Mouse (Mus musculus): ENCODE results near the gene Wfdc2. TPM values are rescaled to one million over a fixed set of nuclear protein-coding genes. Genes with fewer than 3 reads are reported as not detected.
"Not testable (repeated sequence)": the region's sequence is repeated elsewhere in the genome, so short reads cannot be mapped to it uniquely, and the experiment has no call there.

The Wfdc2 gene
- total RNA-seq, 2 experiments from 2014 or later, result not detected

DNA sequence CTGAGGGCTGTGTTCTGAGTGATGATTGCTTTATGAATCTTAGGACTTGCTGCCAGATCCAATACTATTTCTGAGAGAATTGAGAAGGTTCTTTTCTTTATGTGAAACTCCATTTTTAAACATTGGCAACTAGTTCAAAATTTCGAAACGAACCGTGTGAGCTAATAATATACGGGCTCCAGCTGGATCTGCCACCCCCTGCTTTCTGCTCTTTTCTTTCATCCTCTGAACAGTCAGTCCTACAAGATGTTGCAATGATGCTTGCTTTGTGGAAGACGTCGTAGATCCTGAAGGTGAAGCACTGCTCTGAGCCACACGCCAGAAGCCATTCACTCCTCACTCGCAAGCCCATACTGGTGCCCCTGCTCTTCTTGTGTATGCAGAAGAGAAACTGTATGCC lies 3.8 kb upstream of the Wfdc2 start:
- no peak for TF ChIP-seq CTCF (conservative IDR thresholded peaks at IDR 0.05)
- H3K4me3 ChIP-seq, result no peak overlapping the region
- H3K27ac ChIP-seq, result peak overlapping the region; percentile 56; the same call in 1 of the 2 replicates
- peak; percentile 40 to 67 for DNase-seq (ENCODE audit: low spot score in 2 of 2)

DNA sequence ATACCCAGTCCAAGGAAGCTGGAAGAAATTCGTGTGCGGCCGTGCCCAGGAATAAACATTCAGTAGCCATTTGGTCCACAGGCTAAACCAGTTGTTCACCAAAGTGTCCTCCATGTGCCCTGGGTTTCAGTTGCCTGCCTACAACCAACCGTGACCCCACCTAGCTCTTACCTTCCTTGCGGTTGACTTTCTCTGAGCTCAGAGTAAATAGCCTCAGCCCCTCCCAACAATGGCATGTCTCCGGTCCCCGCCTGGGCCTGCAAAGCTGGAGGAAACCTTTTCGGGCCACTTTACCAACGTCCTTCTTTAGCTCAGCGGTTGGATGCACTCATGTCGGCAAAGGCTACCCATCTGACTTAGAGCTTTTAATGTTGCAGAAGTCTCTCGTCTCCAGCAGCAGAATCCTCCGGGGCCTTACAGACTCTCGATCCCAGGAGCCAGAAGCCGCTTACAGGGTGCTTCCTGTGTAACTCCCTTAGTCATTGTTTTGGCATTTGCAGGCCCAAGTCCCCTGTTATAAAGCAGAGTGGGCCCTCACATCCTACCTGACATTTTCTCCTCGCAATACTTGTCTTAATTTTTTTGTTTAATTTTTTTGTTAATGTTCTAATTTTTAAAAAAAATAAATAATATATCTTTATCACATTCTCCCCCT lies 3.1 kb upstream of the Wfdc2 start:
- H3K27ac ChIP-seq, result peak overlapping the region; percentile 36; the same call in 1 of the 2 replicates
- no peak for DNase-seq (ENCODE audit: low spot score in 2 of 2)
- no peak for TF ChIP-seq CTCF (conservative IDR thresholded peaks at IDR 0.05)
- no peak overlapping the region for H3K4me3 ChIP-seq

DNA sequence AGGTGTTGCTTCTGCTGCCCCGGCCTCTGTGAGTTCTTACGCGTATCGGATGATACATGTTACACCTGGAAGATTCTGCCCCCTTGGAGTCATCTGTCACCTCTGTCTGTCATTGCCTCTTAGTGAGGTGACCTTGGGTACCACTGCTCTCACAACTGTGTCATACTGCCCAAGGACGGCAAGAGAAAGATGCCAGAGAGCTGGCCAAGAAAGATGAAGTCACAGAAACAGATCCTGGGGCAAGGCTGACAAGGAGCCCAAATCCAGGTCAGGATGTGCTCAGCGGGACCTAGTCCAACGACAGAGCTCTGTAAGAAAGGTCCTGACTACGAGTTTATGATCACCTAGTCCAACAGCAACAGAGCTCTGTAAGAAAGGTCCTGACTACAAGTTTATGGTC lies 2.1 kb upstream of the Wfdc2 start:
- Histone ChIP-seq H3K27ac (no peak overlapping the region), H3K4me3 (no peak overlapping the region)
- no peak for DNase-seq (ENCODE audit: low spot score in 2 of 2)
- no peak for TF ChIP-seq CTCF (conservative IDR thresholded peaks at IDR 0.05)

DNA sequence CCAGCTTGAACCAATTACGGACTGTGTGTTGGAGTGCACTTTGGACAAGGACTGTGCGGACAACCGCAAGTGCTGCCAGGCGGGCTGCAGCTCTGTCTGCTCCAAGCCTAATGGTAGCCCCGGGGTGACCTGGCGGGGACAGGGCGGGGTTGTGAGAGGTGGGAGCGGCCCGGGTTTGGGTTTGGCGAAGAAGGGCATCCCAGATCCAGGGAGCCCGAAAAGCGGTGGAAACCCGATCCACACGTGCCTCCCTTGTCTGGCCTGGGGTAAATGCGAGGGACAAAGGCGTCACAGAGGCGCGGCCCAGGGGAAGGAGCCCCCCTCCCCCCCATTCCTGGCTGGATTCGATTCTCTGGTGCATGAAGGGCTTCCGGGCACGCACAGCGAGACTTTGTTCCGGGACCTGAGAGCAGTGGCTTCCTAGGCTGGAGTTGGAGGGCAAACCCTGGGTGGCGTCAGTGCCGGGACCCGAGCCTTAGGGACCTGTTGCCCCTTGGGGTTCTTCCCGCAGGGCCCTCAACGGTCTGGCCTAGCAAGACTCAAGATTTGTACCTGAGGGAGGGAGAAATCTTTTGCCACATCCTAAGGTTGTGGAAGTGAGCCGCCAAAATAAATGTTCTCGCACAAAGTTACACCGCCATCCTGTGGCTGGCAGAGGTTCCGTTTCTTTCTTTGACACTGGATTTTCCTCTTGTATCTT lies 1.3 kb downstream of the Wfdc2 start:
- peak; percentile 27 to 49 for DNase-seq (ENCODE audit: low spot score in 2 of 2)
- TF ChIP-seq CTCF (conservative IDR thresholded peaks at IDR 0.05), result peak; percentile 81
- no peak overlapping the region for H3K27ac ChIP-seq
- peak overlapping the region; percentile 47 for H3K4me3 ChIP-seq

DNA sequence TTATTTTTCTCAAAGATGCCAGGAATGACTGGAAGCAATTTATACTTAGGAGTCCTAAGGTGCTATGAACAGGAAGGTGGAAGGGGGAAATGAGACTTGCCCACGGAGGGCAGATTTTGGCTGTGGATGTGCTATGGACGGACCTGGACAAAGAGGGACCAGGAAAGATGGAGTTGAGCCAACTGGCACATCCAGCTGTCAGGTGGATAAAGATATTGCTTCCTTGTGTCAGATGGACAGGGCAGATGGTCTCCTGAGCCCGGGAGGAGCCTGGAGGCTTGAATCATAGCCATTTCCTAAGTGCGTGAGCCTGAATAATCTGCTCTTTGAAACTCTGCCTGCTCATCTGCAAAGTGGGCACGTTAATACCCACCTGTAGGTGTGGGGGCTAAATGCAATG lies 2.1 kb downstream of the Wfdc2 start:
- no peak overlapping the region for H3K27ac ChIP-seq
- no peak for TF ChIP-seq CTCF (conservative IDR thresholded peaks at IDR 0.05)
- DNase-seq (ENCODE audit: low spot score in 2 of 2), result no peak
- H3K4me3 ChIP-seq, result no peak overlapping the region

DNA sequence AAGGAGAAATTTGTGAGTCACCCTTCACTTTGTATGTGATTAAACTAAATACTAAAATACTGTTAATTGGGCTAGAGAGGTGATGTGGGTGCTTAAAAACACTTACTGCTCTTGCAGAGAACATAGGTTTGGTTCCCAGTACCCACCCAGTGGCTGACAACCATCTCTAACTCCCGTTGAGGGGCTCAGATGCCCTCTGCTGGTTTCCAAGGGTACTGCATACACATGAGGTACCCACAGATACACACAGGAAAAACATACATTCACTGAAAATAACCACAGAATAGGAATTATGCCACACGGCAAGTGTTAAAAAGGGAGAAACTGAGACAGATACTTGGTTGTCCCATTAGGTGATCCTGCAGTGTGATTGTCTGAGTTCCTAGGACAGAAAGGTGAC lies 4.8 kb downstream of the Wfdc2 start:
- DNase-seq (ENCODE audit: low spot score in 2 of 2), result no peak
- H3K27ac ChIP-seq, result no peak overlapping the region
- peak; percentile 52 for TF ChIP-seq CTCF (conservative IDR thresholded peaks at IDR 0.05)
- H3K4me3 ChIP-seq, result no peak overlapping the region

DNA sequence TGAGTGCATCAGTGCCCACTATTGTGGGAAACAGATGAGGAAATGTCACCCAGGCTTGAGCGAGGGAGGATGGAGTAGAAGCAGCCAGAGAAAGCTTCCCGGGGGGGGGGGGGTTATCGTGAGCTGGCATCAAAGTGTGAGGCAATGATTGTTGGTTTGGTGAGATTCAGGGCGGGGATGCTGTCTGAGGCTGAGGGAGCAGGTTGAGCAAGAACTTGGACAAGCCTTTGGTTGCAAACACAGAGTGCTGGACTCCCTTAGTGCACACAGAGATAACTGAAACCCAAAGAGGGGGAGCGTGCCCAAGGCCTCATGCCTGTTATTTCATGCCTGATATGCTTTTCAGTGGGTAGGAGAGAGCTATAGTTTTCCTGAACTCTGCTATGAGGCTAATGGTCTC lies 5.2 kb downstream of the Wfdc2 start:
- TF ChIP-seq CTCF (conservative IDR thresholded peaks at IDR 0.05), result no peak
- no peak for DNase-seq (ENCODE audit: low spot score in 2 of 2)
- no peak overlapping the region for H3K27ac ChIP-seq

DNA sequence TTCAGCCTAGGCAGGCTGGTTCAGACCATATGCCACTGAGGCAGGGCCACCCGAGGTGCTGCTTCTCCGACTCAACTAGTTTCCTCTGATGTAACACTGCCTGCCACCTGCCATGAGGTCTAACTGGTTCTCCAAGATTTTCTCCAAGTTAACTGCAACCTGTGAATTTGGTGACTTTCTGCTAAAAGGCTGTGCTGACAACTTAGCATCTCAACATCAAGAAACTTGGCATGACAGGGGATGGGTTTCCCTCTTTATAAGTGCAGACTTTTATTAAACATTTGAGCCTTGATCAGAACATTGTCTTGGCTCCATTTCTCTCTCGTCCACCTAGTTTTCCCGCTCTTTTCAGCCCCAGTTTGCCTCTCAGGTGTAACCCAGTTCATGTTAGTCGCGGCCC lies 11.1 kb downstream of the Wfdc2 start, which contains the start of gene Spint3:
Gene Spint3, minus strand, starts transcription at position 101 of the 400 bp plus-strand sequence.
- DNase-seq (ENCODE audit: low spot score in 2 of 2); H3K4me3 ChIP-seq; H3K27ac ChIP-seq: not testable (repeated sequence)

More for the DNA sequence above, 5.2 kb downstream of the Wfdc2 start:
- no peak overlapping the region for H3K4me3 ChIP-seq

DNA sequence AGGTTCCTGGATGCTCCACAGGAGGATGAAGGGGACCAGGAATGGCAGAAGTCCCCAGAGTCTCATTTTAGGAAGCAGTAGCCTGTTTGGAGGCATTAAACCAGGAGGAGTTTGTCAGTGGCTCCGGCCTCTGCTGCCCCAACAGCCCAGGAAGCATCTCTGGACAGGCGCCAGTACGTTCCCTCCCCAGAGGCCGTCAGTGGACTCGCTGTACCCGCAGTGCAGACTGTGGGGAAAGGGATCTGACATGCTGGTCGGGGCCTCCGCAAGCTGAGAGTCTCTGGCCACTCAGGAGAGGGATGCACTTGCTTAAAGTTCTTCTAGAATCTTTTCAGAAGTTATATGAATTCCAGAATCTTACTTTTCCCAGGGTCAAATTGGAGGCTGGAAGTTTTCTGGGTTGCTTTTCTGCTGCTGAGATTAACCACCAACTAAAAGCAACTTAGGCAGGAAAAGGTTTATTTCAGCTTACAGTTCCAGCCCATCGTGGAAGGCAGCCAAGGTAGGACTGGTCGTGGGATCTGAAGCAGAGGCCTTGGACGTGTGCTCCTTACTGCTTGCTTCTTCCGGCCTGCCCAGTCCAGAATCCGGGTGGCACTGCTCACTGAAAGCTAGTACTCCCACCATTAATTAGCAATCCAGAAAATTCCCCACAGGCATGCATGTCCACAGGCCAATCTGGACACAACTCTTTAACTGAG lies 23.0 kb downstream of the Wfdc2 start, which contains the start of gene Wfdc6a:
Gene Wfdc6a, minus strand, starts transcription at position 423 of the 701 bp plus-strand sequence.
- DNase-seq (ENCODE audit: low spot score in 2 of 2); H3K4me3 ChIP-seq; H3K27ac ChIP-seq: not testable (repeated sequence)

DNA sequence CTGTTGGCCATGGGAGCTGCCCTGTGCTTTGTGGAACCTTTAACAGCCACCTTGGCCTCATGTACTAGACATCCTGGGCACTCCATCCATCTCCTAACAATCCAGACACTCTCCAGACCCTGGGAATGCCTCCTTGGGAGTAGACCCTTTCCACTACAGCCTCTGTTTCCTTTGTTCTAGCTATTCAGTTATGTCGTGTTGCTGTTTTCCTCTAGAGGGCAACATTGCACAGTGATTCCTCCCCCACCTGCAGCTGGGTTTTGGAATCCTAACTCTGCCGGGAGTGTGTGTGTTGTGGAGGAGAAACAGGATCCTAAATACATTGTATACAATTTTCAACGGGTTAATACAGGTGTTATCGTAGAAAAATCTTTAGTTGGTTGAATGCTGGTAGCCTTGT lies 29.8 kb downstream of the Wfdc2 start:
- TF ChIP-seq CTCF (conservative IDR thresholded peaks at IDR 0.05), result peak; percentile 88
- H3K4me3 ChIP-seq, result no peak overlapping the region
- H3K27ac ChIP-seq, result no peak overlapping the region
- DNase-seq (ENCODE audit: low spot score in 2 of 2), result peak; percentile 29 to 33

DNA sequence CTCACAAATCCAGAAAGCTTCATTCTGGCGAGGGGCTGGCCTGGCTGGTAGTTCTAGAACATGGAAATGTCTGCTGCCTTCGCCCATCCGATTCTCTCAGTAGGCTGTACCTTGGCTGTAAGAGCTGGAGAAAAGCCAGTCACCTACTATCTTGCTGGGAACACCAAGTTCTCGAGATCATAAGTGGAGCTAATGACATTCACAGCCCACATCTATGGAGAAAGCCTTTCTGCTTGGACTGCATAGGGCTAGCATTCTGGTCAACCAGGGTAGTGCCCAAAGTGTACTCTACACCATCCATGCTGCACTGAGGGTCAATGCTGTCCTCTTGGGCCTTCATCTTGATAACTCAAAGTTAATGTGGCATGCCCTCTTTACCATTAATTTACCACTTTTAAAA lies 31.3 kb downstream of the Wfdc2 start, which contains the start of gene Eppin:
Gene Eppin, minus strand, starts transcription at position 101 of the 400 bp plus-strand sequence.
- no peak for DNase-seq (ENCODE audit: low spot score in 2 of 2)
- H3K27ac ChIP-seq, result no peak within 1 kb of the TSS
- no peak within 1 kb of the TSS for H3K4me3 ChIP-seq
- no peak for TF ChIP-seq CTCF (conservative IDR thresholded peaks at IDR 0.05)

DNA sequence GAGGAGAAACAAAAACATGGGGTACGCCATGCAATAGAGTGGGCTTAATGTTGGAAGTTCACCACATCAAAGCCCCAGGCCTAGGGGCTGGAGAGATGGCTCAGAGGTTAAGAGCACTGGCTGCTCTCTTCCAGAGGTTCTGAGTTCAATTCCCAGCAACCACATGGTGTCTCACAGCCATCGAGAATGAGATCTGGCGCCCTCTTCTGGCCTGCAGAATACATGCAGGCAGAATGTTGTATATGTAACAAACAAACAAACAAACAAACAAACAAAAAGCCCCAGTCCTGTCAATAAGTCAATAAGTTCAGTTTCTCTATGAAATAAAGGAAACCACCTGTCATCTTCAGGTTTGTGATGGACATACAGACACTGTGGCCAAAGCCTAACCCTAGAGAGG lies 38.0 kb downstream of the Wfdc2 start:
- no peak for DNase-seq (ENCODE audit: low spot score in 2 of 2)
- no peak overlapping the region for H3K27ac ChIP-seq
- H3K4me3 ChIP-seq, result no peak overlapping the region
- peak; percentile 54 for TF ChIP-seq CTCF (conservative IDR thresholded peaks at IDR 0.05)

DNA sequence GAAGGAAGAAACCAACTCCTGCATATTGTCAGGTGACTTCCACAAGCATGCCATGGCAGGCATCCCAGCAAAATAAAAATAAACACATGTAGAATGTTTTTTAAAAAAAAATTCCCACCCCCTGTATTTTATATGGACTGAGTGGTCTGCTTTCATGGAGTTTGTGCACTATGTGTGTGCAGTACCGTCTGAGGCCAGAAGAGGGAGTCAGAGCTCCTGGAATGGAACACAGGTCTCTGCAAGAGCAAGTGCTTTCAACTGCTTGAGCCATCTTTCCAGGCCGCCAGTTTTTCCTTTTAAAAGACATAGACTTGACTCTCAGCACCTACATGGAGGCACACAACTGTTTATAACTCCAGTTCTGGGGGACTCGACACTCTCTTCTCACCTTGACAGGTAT lies 41.3 kb downstream of the Wfdc2 start:
- no peak for DNase-seq (ENCODE audit: low spot score in 2 of 2)
- no peak overlapping the region for H3K27ac ChIP-seq
- peak; percentile 28 for TF ChIP-seq CTCF (conservative IDR thresholded peaks at IDR 0.05)
- H3K4me3 ChIP-seq, result no peak overlapping the region
